Mouse (Mus musculus): ENCODE measurements around the gene AC131692.1. TPM values are rescaled to one million over a fixed set of nuclear protein-coding genes. Genes with fewer than 3 reads are reported as not detected.

The AC131692.1 gene
- polyA plus RNA-seq (2015; fragmentation: Nextera tagmentation; extraction: Ambion mirVana), result 0.28 and 0.35 TPM in 2 replicates

GRCm38 (mm10) chr19:6094119-6094518 is at the start of gene AC131692.1:
Gene AC131692.1, plus strand, starts transcription at chr19:6094419.
- H3K36me3 ChIP-seq (ENCODE audit: insufficient read depth, low read length), result peaks cover 31% of the 10 kb centered on the region
- no peak within 1 kb of the TSS for H3K4me3 ChIP-seq (ENCODE audit: low read length)
- H3K9me3 ChIP-seq (ENCODE audit: low read length), result no peaks in the 10 kb centered on the region
- no peaks in the 10 kb centered on the region for H3K4me1 ChIP-seq (ENCODE audit: insufficient read depth, low read length)
- WGBS, result 88% methylated on average over 7 of the region's 7 CpGs
- no peak within 1 kb of the TSS for H3K27ac ChIP-seq (ENCODE audit: low read length)
- ATAC-seq (ENCODE audit: low FRiP score, low TSS enrichment), result no peak
- no peaks in the 10 kb centered on the region for H3K27me3 ChIP-seq (ENCODE audit: insufficient read depth, low read length)
- H3K9ac ChIP-seq (replicated peaks; ENCODE audit: low read length), result no peak within 1 kb of the TSS
- H3K4me2 ChIP-seq (replicated peaks; ENCODE audit: low read depth, low read length), result no peak within 1 kb of the TSS

GRCm38 (mm10) chr19:6045366-6046293 is 48.6 kb upstream of the AC131692.1 start:
- H3K27ac ChIP-seq (ENCODE audit: low read length), result peak overlapping the region; percentile 98
- peak overlapping the region; percentile 71 for H3K4me2 ChIP-seq (replicated peaks; ENCODE audit: low read depth, low read length)
- peaks cover 27% of the 10 kb centered on the region for H3K4me1 ChIP-seq (ENCODE audit: insufficient read depth, low read length)
- peaks cover 27% of the 10 kb centered on the region for H3K36me3 ChIP-seq (ENCODE audit: insufficient read depth, low read length)
- H3K4me3 ChIP-seq (ENCODE audit: low read length), result peak overlapping the region; percentile 77
- H3K27me3 ChIP-seq (ENCODE audit: insufficient read depth, low read length), result no peaks in the 10 kb centered on the region
- ATAC-seq (ENCODE audit: low FRiP score, low TSS enrichment), result peak; percentile 32
- no peaks in the 10 kb centered on the region for H3K9me3 ChIP-seq (ENCODE audit: low read length)
- H3K9ac ChIP-seq (replicated peaks; ENCODE audit: low read length), result peak overlapping the region; percentile 86
- 13% methylated on average over 20 of the region's 20 CpGs for WGBS

- peaks cover 25% of the 10 kb centered on the region for H3K4me1 ChIP-seq (ENCODE audit: insufficient read depth, low read length)
- no peaks in the 10 kb centered on the region for H3K27me3 ChIP-seq (ENCODE audit: insufficient read depth, low read length)
- H3K36me3 ChIP-seq (ENCODE audit: insufficient read depth, low read length), result peaks cover 36% of the 10 kb centered on the region
- peak within 1 kb of the TSS; percentile 77 for H3K4me3 ChIP-seq (ENCODE audit: low read length)
- H3K9me3 ChIP-seq (ENCODE audit: low read length), result no peaks in the 10 kb centered on the region
- ATAC-seq (ENCODE audit: low FRiP score, low TSS enrichment), result peak; percentile 90
- peak within 1 kb of the TSS; percentile 71 for H3K4me2 ChIP-seq (replicated peaks; ENCODE audit: low read depth, low read length)
- peak within 1 kb of the TSS; percentile 86 for H3K9ac ChIP-seq (replicated peaks; ENCODE audit: low read length)
- WGBS, result 0% methylated on average over 65 of the region's 65 CpGs
- peak within 1 kb of the TSS; percentile 98 for H3K27ac ChIP-seq (ENCODE audit: low read length)
These were observed 47.7 kb upstream of the AC131692.1 start, which contains the start of gene Syvn1 for GRCm38 (mm10) chr19:6046294-6047153. Gene Syvn1, plus strand, starts transcription at chr19:6046576.

- under 1% methylated on average over 43 of the region's 44 CpGs for WGBS
- Histone ChIP-seq H3K9ac (replicated peaks; ENCODE audit: low read length) (peak overlapping the region; percentile 86), H3K27ac (ENCODE audit: low read length) (peak overlapping the region; percentile 98), H3K9me3 (ENCODE audit: low read length) (no peaks in the 10 kb centered on the region), H3K4me2 (replicated peaks; ENCODE audit: low read depth, low read length) (peak overlapping the region; percentile 71), H3K36me3 (ENCODE audit: insufficient read depth, low read length) (peaks cover 44% of the 10 kb centered on the region), H3K4me1 (ENCODE audit: insufficient read depth, low read length) (peaks cover 17% of the 10 kb centered on the region), H3K27me3 (ENCODE audit: insufficient read depth, low read length) (no peaks in the 10 kb centered on the region), H3K4me3 (ENCODE audit: low read length) (peak overlapping the region; percentile 77)
- peak; percentile 10 for ATAC-seq (ENCODE audit: low FRiP score, low TSS enrichment)
These were observed 46.9 kb upstream of the AC131692.1 start for GRCm38 (mm10) chr19:6047154-6047898.

- no peaks in the 10 kb centered on the region for H3K9me3 ChIP-seq (ENCODE audit: low read length)
- H3K27ac ChIP-seq (ENCODE audit: low read length), result no peak overlapping the region
- peak overlapping the region; percentile 77 for H3K4me3 ChIP-seq (ENCODE audit: low read length)
- H3K9ac ChIP-seq (replicated peaks; ENCODE audit: low read length), result peak overlapping the region; percentile 86
- no peaks in the 10 kb centered on the region for H3K27me3 ChIP-seq (ENCODE audit: insufficient read depth, low read length)
- 86% methylated on average over 8 of the region's 8 CpGs for WGBS
- peak overlapping the region; percentile 71 for H3K4me2 ChIP-seq (replicated peaks; ENCODE audit: low read depth, low read length)
- no peak for ATAC-seq (ENCODE audit: low FRiP score, low TSS enrichment)
- peaks cover 16% of the 10 kb centered on the region for H3K4me1 ChIP-seq (ENCODE audit: insufficient read depth, low read length)
- H3K36me3 ChIP-seq (ENCODE audit: insufficient read depth, low read length), result peaks cover 49% of the 10 kb centered on the region
These were observed 46.4 kb upstream of the AC131692.1 start for GRCm38 (mm10) chr19:6047899-6048166.

- 0 out of 2 replicates have a peak overlapping the region, but pooled peaks have one; percentile 22 for H3K9ac ChIP-seq (replicated peaks; ENCODE audit: low read length)
- H3K9me3 ChIP-seq (ENCODE audit: low read length), result no peaks in the 10 kb centered on the region
- WGBS, result 84% methylated on average over 11 of the region's 11 CpGs
- peaks cover 16% of the 10 kb centered on the region for H3K4me1 ChIP-seq (ENCODE audit: insufficient read depth, low read length)
- H3K27me3 ChIP-seq (ENCODE audit: insufficient read depth, low read length), result no peaks in the 10 kb centered on the region
- H3K36me3 ChIP-seq (ENCODE audit: insufficient read depth, low read length), result peaks cover 59% of the 10 kb centered on the region
- no peak overlapping the region for H3K4me2 ChIP-seq (replicated peaks; ENCODE audit: low read depth, low read length)
- no peak overlapping the region for H3K4me3 ChIP-seq (ENCODE audit: low read length)
- no peak overlapping the region for H3K27ac ChIP-seq (ENCODE audit: low read length)
- ATAC-seq (ENCODE audit: low FRiP score, low TSS enrichment), result no peak
These were observed 45.4 kb upstream of the AC131692.1 start for GRCm38 (mm10) chr19:6048681-6049410.

GRCm38 (mm10) chr19:6052516-6052915 is 41.7 kb upstream of the AC131692.1 start:
- Histone ChIP-seq H3K4me3 (ENCODE audit: low read length) (no peak overlapping the region), H3K4me1 (ENCODE audit: insufficient read depth, low read length) (peaks cover 20% of the 10 kb centered on the region), H3K9me3 (ENCODE audit: low read length) (no peaks in the 10 kb centered on the region), H3K4me2 (replicated peaks; ENCODE audit: low read depth, low read length) (no peak overlapping the region), H3K9ac (replicated peaks; ENCODE audit: low read length) (no peak overlapping the region), H3K36me3 (ENCODE audit: insufficient read depth, low read length) (peaks cover 76% of the 10 kb centered on the region), H3K27ac (ENCODE audit: low read length) (no peak overlapping the region), H3K27me3 (ENCODE audit: insufficient read depth, low read length) (no peaks in the 10 kb centered on the region)
- no peak for ATAC-seq (ENCODE audit: low FRiP score, low TSS enrichment)
- WGBS, result 89% methylated on average over 7 of the region's 7 CpGs

- WGBS, result 74% methylated on average over 5 of the region's 5 CpGs
- H3K36me3 ChIP-seq (ENCODE audit: insufficient read depth, low read length), result peaks cover 67% of the 10 kb centered on the region
- no peak overlapping the region for H3K4me2 ChIP-seq (replicated peaks; ENCODE audit: low read depth, low read length)
These were observed 39.9 kb upstream of the AC131692.1 start for GRCm38 (mm10) chr19:6054296-6054695.

GRCm38 (mm10) chr19:6056696-6057095 is 37.5 kb upstream of the AC131692.1 start:
- Histone ChIP-seq H3K4me1 (ENCODE audit: insufficient read depth, low read length) (peaks cover 25% of the 10 kb centered on the region), H3K9ac (replicated peaks; ENCODE audit: low read length) (peak overlapping the region; percentile 91), H3K36me3 (ENCODE audit: insufficient read depth, low read length) (peaks cover 48% of the 10 kb centered on the region), H3K4me2 (replicated peaks; ENCODE audit: low read depth, low read length) (peak overlapping the region; percentile 88), H3K27ac (ENCODE audit: low read length) (no peak overlapping the region), H3K27me3 (ENCODE audit: insufficient read depth, low read length) (no peaks in the 10 kb centered on the region), H3K9me3 (ENCODE audit: low read length) (no peaks in the 10 kb centered on the region), H3K4me3 (ENCODE audit: low read length) (peak overlapping the region; percentile 97)
- 46% methylated on average over 4 of the region's 4 CpGs for WGBS
- no peak for ATAC-seq (ENCODE audit: low FRiP score, low TSS enrichment)

More at GRCm38 (mm10) chr19:6054296-6054695, 39.9 kb upstream of the AC131692.1 start:
- Histone ChIP-seq H3K4me1 (ENCODE audit: insufficient read depth, low read length) (peaks cover 20% of the 10 kb centered on the region), H3K9me3 (ENCODE audit: low read length) (no peaks in the 10 kb centered on the region), H3K9ac (replicated peaks; ENCODE audit: low read length) (no peak overlapping the region), H3K27me3 (ENCODE audit: insufficient read depth, low read length) (no peaks in the 10 kb centered on the region), H3K27ac (ENCODE audit: low read length) (no peak overlapping the region), H3K4me3 (ENCODE audit: low read length) (no peak overlapping the region)
- ATAC-seq (ENCODE audit: low FRiP score, low TSS enrichment), result no peak

Measured in kidney, embryonic 16.5 days (tissue).